Mouse (Mus musculus) large intestine, adult 2 months (tissue): ENCODE results near the gene Tldc2. TPM values are rescaled to one million over a fixed set of nuclear protein-coding genes. Genes with fewer than 3 reads are reported as not detected.

ENCODE experiments used
- DNase-seq: peaks from one replicate; pipeline ENCODE4 v3.0.0-alpha.2; 2012; ENCODE audit warnings: low read depth, low spot score
- WGBS: fragments of 180-500 bp; shearing (Covaris S2); methylation state at CpG from one replicate; pipeline ENCODE4 v1.1.7; 2018; 5-methylcytosine and 5-hydroxymethylcytosine counted together
- polyA plus RNA-seq: library from polyadenylated mRNA; depleted of rRNA; stranded (reverse); fragments of >200 nt; gene quantifications from 2 replicates; pipeline ENCODE4 v1.2.3, GENCODE M21; 2012; rRNA removed

Gene Tldc2
- polyA plus RNA-seq, 1 experiment = 15.5 TPM

GRCm38 (mm10) chr2:157137959-157138731 is 51.3 kb downstream of the Tldc2 start:
- 76% methylated on average over 9 of the region's 9 CpGs for WGBS
- no peak for DNase-seq

- 75% methylated on average over 5 of the region's 5 CpGs for WGBS
- no peak for DNase-seq
Measured at GRCm38 (mm10) chr2:157138808-157139207, 52.0 kb downstream of the Tldc2 start.

DNA sequence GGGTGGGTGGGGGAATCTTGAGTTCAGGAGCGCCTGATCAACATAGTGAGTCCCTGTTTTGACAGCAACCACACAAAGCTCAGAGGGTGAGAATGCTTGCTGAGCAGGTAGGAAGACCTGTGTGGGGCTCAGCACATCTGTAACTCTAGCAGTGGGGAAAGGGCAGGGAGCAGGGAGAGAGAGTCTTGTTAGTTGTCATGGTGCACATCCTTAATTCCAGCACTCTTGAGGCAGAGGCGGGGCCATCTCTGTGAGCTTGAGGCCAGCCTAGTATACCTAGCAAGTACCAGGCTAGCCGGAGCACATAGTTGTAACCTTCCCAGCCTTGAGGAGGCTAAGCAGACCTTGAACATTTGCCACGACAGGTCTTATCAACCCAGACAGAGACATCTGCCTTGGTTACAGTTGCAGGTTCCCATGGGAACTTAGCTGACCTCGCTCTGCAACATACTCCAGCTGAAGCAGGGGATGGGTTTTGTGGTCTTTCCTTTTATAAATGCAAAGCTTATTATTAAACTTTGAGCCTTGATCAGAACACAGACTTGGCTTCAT is 52.5 kb downstream of the Tldc2 start:
- WGBS = 83% methylated on average over 5 of the region's 5 CpGs

DNA sequence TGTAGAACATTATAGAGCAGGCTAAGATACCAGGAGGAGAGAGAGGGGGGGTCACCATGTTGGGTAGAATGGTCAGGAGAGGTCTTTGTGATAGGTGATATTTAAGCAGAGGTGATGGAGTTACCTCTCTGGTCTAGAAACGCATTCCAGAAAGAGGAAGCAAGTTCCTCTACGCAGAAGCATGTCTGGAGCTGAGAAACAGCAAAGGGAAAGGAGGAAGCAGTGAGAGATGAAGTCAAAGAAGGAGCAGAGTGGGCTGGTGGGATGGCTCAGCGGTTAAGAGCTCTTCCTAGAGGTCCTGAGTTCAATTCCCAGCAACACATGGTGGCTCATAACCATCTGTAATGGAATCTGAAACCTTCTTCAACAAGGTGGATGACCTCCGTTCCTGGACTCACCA is 55.1 kb downstream of the Tldc2 start:
- no peak for DNase-seq
- WGBS = 77% methylated on average over 4 of the region's 4 CpGs

More for the DNA sequence above, 52.5 kb downstream of the Tldc2 start:
- no peak for DNase-seq

GRCm38 (mm10) chr2:157144132-157144531 is 57.3 kb downstream of the Tldc2 start:
- no peak for DNase-seq
- 90% methylated on average over 5 of the region's 5 CpGs for WGBS

DNA sequence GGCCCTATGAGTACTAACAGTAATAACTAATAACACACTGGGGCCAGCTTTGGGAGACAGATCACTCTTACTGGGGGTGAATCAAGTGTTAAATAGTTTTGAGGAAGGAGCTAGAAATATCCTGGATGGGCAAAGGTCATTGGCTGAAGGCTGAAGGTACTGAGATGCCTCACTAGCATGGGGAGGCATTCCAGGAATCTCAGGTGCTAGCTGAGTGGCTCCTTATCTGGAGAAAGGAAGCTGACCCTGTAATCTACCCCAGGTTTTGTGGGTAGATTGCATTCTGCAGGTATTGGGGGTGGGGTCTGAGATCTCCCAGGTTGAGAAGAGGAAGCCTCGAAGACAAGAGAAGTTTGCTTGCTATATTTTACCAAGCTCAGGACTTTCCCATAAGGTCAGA is 58.3 kb downstream of the Tldc2 start:
- DNase-seq = no peak
- 50% methylated on average over 1 of the region's 1 CpGs for WGBS

Other genes with a start within 250 kb of the Tldc2 start
- gene Tgif2, start 247.0 kb upstream of the Tldc2 start, polyA plus RNA-seq = 3.2 and 3.8 TPM in 2 replicates
- gene 4930518I15Rik, start 229.1 kb upstream of the Tldc2 start, polyA plus RNA-seq = 0.62 and 1.3 TPM in 2 replicates
- 94.1 and 99.0 TPM in 2 replicates for gene Rab5if, start 223.9 kb upstream of the Tldc2 start, polyA plus RNA-seq
- gene Sla2, start 199.9 kb upstream of the Tldc2 start, polyA plus RNA-seq = 0.89 and 2.0 TPM in 2 replicates
- gene Ndrg3, start 95.0 kb upstream of the Tldc2 start, polyA plus RNA-seq = 58.2 and 71.7 TPM in 2 replicates
- 5.0 and 6.4 TPM in 2 replicates for gene Dsn1, start 79.9 kb upstream of the Tldc2 start, polyA plus RNA-seq
- gene Soga1, start 7.8 kb upstream of the Tldc2 start, polyA plus RNA-seq = 2.1 and 3.0 TPM in 2 replicates
- gene Samhd1, start 48.2 kb downstream of the Tldc2 start, polyA plus RNA-seq = 28.3 and 47.1 TPM in 2 replicates
- gene Rbl1, start 117.5 kb downstream of the Tldc2 start, polyA plus RNA-seq = 5.0 and 9.5 TPM in 2 replicates
- 322 and 331 TPM in 2 replicates for gene Rpn2, start 192.0 kb downstream of the Tldc2 start, polyA plus RNA-seq
- gene Mroh8, start 192.5 kb downstream of the Tldc2 start, polyA plus RNA-seq = 0.10 and 0.25 TPM in 2 replicates